Mouse (Mus musculus): ENCODE measurements around the gene Car12.

Car12 gene

DNA sequence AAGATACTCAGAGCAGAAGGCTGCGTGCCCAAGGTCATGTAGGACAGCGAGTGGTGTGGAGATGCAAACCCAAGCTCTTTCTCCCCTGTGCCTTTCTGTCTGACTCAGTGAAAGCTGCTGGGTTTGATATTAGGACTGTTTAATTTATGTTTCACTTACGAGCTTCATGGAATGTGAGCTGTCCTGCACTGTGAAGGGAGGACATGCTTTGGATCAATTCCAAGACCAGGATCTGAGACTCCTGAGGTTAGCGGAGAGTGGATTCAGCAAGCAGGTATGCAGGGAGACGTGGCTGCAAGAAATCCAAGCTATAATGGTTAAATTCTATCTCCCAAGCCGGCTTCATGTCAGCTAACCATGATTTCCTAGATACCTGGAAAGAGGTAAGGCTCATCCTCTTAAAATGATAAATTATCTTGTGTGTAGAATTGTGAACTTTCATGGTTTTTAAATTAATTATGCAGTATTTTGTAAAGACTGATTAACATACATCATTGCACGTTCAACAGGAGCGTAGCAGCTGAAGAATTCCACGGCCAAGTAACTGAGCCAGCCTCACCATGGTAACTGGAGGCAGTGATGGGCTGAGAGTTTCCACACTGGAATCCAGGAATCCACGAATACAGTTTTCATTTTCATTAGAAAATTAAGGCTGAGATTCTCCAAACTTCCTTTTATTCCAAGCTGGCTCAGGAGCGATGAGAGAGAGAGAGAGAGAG is 5.3 kb upstream of the Car12 start:
- in situ Hi-C loops (cut with MboI; ENCODE audit: low pct_unique_long_range_greater_than_20kb in 1 of 2, low sequenced_read_pairs in 2 of 2, unreplicated experiment in 1 of 2) = no loop called here

DNA sequence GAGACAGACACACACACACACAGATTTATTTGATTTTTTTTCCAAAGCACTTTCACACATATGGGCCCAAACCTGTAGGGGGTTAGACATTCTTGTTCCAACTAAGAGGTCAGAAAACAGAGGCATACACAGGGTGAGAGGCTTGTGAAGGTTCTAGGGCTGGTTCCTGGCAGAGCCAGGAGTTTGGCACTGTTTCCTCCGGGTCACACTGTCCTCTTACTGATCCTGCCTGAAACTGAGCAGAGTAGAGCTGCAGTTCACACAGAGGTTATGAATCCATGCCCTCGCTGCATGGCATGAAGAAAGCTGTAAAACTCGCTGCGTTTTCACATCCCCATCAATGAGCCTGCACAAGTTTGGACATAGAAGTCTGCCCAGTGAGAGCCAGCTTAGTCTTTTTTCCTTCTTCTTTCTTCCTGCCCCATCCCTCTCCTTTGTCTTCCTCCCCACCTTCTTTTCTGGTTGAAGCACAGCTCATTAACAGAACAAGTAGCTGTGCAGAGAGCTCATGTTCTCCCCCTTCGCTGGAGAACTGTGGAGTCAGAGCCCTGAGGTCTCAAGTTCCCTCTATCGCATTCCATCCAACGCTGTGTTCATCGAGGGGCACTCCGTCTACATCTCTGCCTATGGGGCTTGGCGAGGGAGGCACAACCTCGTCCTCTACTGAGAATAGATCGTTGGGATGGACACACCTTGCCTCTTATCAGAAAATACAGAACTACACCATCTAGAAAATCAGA is 4.5 kb upstream of the Car12 start:
- in situ Hi-C loops (cut with MboI; ENCODE audit: low pct_unique_long_range_greater_than_20kb in 1 of 2, low sequenced_read_pairs in 2 of 2, unreplicated experiment in 1 of 2) = no loop called here

- in situ Hi-C loops (cut with MboI; ENCODE audit: low pct_unique_long_range_greater_than_20kb in 1 of 2, low sequenced_read_pairs in 2 of 2, unreplicated experiment in 1 of 2) = no loop called here
Observed at GRCm38 (mm10) chr9:66710626-66711025, 2.9 kb upstream of the Car12 start.

GRCm38 (mm10) chr9:66714022-66714515 is 583 bp downstream of the Car12 start:
- in situ Hi-C loops (cut with MboI; ENCODE audit: low pct_unique_long_range_greater_than_20kb in 1 of 2, low sequenced_read_pairs in 2 of 2, unreplicated experiment in 1 of 2) = no loop called here

DNA sequence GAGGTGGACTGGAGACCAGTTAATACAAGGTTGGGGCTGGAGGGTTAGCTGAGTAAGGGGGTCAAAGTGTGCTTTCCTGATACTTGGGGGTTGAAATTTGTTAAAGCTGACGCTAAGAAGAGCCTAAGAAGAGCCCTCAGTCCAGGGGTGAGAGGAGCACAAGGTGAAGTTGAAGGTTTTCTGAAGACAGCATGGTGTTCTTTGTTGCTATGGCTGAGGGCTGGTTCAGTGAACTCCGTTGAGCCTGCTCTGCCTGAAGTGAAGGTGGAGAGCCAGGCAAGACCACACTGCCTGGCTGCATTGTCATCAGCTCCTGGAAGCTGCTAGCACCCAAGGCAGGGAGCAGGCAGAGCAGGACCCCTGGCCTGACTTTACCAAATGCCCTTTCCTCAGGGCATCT is 1.9 kb downstream of the Car12 start:
- in situ Hi-C loops (cut with MboI; ENCODE audit: low pct_unique_long_range_greater_than_20kb in 1 of 2, low sequenced_read_pairs in 2 of 2, unreplicated experiment in 1 of 2) = no loop called here

DNA sequence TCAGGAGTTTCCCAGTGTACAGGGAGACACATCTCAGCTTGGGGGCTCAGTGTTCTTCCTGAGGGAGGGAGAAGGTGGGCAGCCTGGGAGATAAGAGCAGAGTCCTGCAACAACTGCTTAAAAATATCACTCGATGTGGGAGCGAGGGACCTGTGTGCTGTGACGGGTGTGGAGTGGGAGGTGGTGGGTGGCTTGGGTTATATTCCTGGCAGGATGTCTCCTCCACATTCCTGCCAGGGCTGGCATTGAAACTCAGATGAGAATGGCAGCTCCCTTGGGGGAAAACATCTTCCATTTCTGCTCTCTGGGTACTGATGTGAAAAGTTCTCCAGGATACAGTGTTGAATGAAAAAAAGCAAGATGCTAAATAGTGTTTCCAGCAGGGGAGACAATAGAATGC is 3.0 kb downstream of the Car12 start:
- in situ Hi-C loops (cut with MboI; ENCODE audit: low pct_unique_long_range_greater_than_20kb in 1 of 2, low sequenced_read_pairs in 2 of 2, unreplicated experiment in 1 of 2) = no loop called here

DNA sequence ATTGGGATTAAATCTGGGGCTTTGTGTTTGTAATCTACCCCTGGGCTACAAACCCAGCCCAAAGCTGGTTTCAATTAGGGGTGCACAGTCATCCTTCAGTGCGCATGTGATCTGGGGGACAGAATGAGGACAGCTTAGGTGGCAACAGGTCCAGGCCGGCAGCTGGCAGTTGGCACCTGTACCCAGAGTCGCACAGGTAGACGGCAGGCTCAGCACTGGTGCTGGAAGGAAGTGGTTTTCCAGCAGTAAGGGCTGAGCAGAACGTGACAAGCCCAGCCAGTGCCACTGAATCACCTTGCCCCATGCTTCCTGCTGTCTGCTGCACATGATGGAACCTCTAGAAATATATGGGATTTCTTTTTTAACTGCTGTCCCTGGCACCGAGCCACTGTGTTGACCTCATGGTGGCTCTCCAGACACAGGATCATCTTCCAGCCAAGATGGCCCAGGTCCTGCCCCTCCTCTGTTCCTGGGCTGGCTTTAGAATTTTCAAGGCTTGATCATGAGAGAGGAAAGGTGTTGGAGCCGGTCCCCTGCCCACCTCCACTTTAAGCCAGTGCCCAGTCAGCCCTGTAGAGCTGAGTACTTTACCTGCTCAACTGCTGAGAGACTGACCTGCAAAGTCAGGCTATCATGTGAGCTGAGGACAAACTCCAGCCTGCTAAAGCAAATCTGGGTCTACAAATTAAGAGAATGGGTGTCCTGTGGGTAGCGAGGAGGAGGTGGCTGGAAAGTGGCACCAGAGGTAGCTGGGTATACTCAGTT is 7.4 kb downstream of the Car12 start:
- in situ Hi-C loops (cut with MboI; ENCODE audit: low pct_unique_long_range_greater_than_20kb in 1 of 2, low sequenced_read_pairs in 2 of 2, unreplicated experiment in 1 of 2) = no loop called here

GRCm38 (mm10) chr9:66722187-66722868 is 8.8 kb downstream of the Car12 start:
- in situ Hi-C loops (cut with MboI; ENCODE audit: low pct_unique_long_range_greater_than_20kb in 1 of 2, low sequenced_read_pairs in 2 of 2, unreplicated experiment in 1 of 2) = no loop called here

GRCm38 (mm10) chr9:66722869-66723272 is 9.4 kb downstream of the Car12 start:
- in situ Hi-C loops (cut with MboI; ENCODE audit: low pct_unique_long_range_greater_than_20kb in 1 of 2, low sequenced_read_pairs in 2 of 2, unreplicated experiment in 1 of 2) = no loop called here

DNA sequence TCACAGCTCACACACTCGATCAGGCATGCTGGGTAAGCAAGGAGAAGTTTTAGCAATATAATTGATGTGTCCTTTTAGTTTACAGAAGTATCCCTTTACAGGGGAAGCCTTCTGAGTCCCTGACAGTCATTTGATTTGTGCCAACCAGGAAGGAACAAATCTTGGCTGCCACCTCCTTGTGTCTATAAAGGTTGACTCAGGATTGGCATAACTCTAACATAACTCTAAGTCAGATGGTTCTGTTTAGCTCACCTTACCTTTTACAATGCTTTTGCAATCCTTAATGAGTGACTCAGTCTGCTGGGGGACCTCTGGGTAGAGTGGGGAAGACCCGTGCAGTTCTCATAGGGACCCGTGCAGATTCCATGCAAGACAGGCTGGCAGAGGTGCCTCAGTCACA is 12.1 kb downstream of the Car12 start:
- in situ Hi-C loops (cut with MboI; ENCODE audit: low pct_unique_long_range_greater_than_20kb in 1 of 2, low sequenced_read_pairs in 2 of 2, unreplicated experiment in 1 of 2) = no loop called here

- in situ Hi-C loops (cut with MboI; ENCODE audit: low pct_unique_long_range_greater_than_20kb in 1 of 2, low sequenced_read_pairs in 2 of 2, unreplicated experiment in 1 of 2) = no loop called here
Observed at GRCm38 (mm10) chr9:66727333-66727732, 13.8 kb downstream of the Car12 start.

- in situ Hi-C loops (cut with MboI; ENCODE audit: low pct_unique_long_range_greater_than_20kb in 1 of 2, low sequenced_read_pairs in 2 of 2, unreplicated experiment in 1 of 2) = no loop called here
Observed at GRCm38 (mm10) chr9:66730556-66730955, 17.1 kb downstream of the Car12 start.

DNA sequence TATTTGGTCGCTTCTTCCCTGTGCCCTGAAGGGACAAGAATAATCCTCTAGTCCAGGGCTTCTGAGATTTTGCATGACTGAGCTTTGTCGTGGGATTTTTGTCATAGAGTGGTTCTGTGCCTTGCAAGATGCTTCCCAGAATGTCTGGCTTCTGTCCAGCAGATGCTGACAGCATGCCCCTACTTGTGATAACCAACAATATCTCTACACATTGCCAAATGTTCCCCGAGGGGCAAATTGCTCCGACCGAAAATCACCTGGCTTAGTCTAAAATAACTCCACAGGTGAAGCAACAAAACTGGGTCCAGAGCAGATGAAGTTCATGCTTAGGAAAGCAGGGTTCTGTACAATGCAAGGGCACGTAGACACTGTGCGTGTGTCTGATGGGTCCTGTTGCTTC is 17.8 kb downstream of the Car12 start:
- in situ Hi-C loops (cut with MboI; ENCODE audit: low pct_unique_long_range_greater_than_20kb in 1 of 2, low sequenced_read_pairs in 2 of 2, unreplicated experiment in 1 of 2) = no loop called here

GRCm38 (mm10) chr9:66732791-66733691 is 19.6 kb downstream of the Car12 start:
- in situ Hi-C loops (cut with MboI; ENCODE audit: low pct_unique_long_range_greater_than_20kb in 1 of 2, low sequenced_read_pairs in 2 of 2, unreplicated experiment in 1 of 2) = no loop called here

GRCm38 (mm10) chr9:66734568-66734967 is 21.1 kb downstream of the Car12 start:
- in situ Hi-C loops (cut with MboI; ENCODE audit: low pct_unique_long_range_greater_than_20kb in 1 of 2, low sequenced_read_pairs in 2 of 2, unreplicated experiment in 1 of 2) = no loop called here

DNA sequence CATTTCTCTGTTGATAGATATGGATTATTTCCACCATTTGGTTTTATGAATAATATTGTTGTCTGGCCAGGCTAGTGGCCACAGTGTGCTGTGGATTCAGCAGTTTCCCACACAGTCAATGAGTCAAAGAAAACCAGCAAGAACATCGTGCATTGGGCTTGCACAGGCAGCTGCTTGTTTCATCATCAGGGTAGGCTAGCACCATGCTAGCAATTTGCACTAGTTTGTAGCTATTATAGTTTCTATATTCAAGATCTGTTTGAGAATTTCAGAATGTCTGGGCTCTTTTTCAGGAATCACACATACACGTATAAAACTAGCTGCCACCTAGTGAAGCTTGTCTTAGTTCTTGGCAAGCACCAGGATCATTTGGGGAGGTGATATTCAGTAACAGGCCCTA is 21.6 kb downstream of the Car12 start:
- in situ Hi-C loops (cut with MboI; ENCODE audit: low pct_unique_long_range_greater_than_20kb in 1 of 2, low sequenced_read_pairs in 2 of 2, unreplicated experiment in 1 of 2) = no loop called here

- in situ Hi-C loops (cut with MboI; ENCODE audit: low pct_unique_long_range_greater_than_20kb in 1 of 2, low sequenced_read_pairs in 2 of 2, unreplicated experiment in 1 of 2) = no loop called here
Observed at GRCm38 (mm10) chr9:66736016-66736415, 22.5 kb downstream of the Car12 start.

DNA sequence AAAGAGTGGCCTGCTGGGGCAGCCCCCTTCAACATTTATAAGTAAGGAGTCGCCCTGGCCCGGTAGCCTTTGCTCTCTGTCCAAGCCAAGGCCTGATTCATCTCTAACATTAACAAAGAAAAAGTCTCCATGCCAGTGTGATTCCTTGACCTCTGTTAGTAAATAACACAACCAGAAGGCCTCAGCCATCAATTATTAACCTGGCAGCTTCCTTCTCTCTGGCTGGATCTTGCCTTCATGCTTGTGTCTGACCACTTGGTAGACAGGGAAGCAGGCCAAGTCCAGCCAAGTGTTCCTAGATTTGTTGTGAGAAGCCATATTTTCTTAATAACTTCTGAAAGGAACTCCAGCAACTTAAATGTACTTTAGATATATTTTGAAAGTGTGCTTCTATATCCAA is 23.1 kb downstream of the Car12 start:
- in situ Hi-C loops (cut with MboI; ENCODE audit: low pct_unique_long_range_greater_than_20kb in 1 of 2, low sequenced_read_pairs in 2 of 2, unreplicated experiment in 1 of 2) = no loop called here

Data from mouse embryonic stem cell (cell line).